Mouse (Mus musculus) gastrocnemius, adult 2 months (tissue): Measurements from ENCODE around the gene Snx14. TPM values are rescaled to one million over a fixed set of nuclear protein-coding genes. Genes with fewer than 3 reads are reported as not detected.
A peak's percentile ranks its signal among the peaks of the same experiment; 100 is the strongest.

Experiments used
- DNase-seq: peaks from one replicate; pipeline ENCODE4 v3.0.0; 2022
- H3K27ac ChIP-seq: fragments of 200-600 bp; 2 replicates; pipeline ENCODE4 v1.8.1; 2022; ENCODE audit warnings: mild to moderate bottlenecking
- H3K4me3 ChIP-seq: fragments of 200-600 bp; 2 replicates; pipeline ENCODE4 v1.8.1; 2022; ENCODE audit warnings: mild to moderate bottlenecking, moderate library complexity
- CTCF ChIP-seq: fragments of 200-600 bp; IDR thresholded peaks from 2 replicates; pipeline ENCODE4 v1.8.1; 2022; ENCODE audit warnings: antibody characterized with exemption, mild to moderate bottlenecking, moderate library complexity
- intact Hi-C: fragments of 180-260 bp; cut with DNase I; formaldehyde crosslinking; loops from one replicate; pipeline ENCODE4 v1.15.1; 2025
- total RNA-seq, 2 experiments: library from RNA; stranded (reverse); gene quantifications; 2 replicates each; pipeline ENCODE4 v1.2.3; 2021

The Snx14 gene
- total RNA-seq, 2 experiments from 2014 or later: 13.1 to 17.9 TPM

GRCm38 (mm10) chr9:88329166-88329748, 109.5 kb downstream of the Snx14 start:
- H3K27ac ChIP-seq: peak overlapping the region; percentile 40; the same call in 1 of the 2 replicates
- DNase-seq: no peak
- intact Hi-C loops: loop anchor here (5.0 kb wide), 1 partner anchor 43 kb away; no protein-coding TSS in a partner anchor
- TF ChIP-seq CTCF: no peak
- H3K4me3 ChIP-seq: peak overlapping the region; percentile 82

GRCm38 (mm10) chr9:88328666-88329065, 110.1 kb downstream of the Snx14 start:
- intact Hi-C loops: loop anchor here (5.0 kb wide), 1 partner anchor 44 kb away; no protein-coding TSS in a partner anchor
- H3K4me3 ChIP-seq: peak overlapping the region; percentile 82
- no peak for TF ChIP-seq CTCF
- H3K27ac ChIP-seq: 0 out of 2 replicates have a peak overlapping the region, but pooled peaks have one; percentile 90
- no peak for DNase-seq

GRCm38 (mm10) chr9:88326930-88327901, 111.5 kb downstream of the Snx14 start, which contains the start of gene Nt5e:
Nt5e (plus strand) TSS chr9:88327197.
- no peak; the same call in 1 of the 2 replicates for TF ChIP-seq CTCF
- DNase-seq: peak; percentile 92
- peak within 1 kb of the TSS; percentile 82 for H3K4me3 ChIP-seq
- intact Hi-C loops: loop anchor here (2.0 to 5.0 kb wide), 2 partner anchors 45 to 68 kb away; no protein-coding TSS in a partner anchor
- H3K27ac ChIP-seq: peak within 1 kb of the TSS; percentile 90

Other genes starting within 250 kb of the Snx14 start
- gene Nt5e, start 111.8 kb downstream of the Snx14 start, total RNA-seq: 1 to 10 TPM; 2.2 to 2.5 TPM
- not detected for gene Gm20537, start 17.7 kb upstream of the Snx14 start, total RNA-seq
- 10 to 100 TPM; 59.4 to 65.0 TPM for gene Syncrip, start 43.6 kb upstream of the Snx14 start, total RNA-seq
- 10 to 100 TPM in 1 of 2 experiments, 1 to 10 TPM in 1; 9.0 to 10.5 TPM for gene Zfp949, start 109.1 kb upstream of the Snx14 start, total RNA-seq
- under 1 TPM; 0.23 to 0.28 TPM for gene Trim43a, start 141.9 kb upstream of the Snx14 start, total RNA-seq